Mouse (Mus musculus) mammary gland, adult 2 months (tissue): ENCODE measurements around the gene Prr18. TPM values are rescaled to one million over a fixed set of nuclear protein-coding genes. Genes with fewer than 3 reads are reported as not detected.

Experiments
- polyA plus RNA-seq: library from polyadenylated mRNA; depleted of rRNA; stranded (reverse); fragments of >200 nt; gene quantifications from 2 replicates; pipeline ENCODE4 v1.2.3, GENCODE M21; 2012; ENCODE audit warnings: low replicate concordance; rRNA removed

The Prr18 gene
- 0.20 and 0.31 TPM in 2 replicates for polyA plus RNA-seq

GRCm38 (mm10) chr17:8337159-8337558 lies at the start of gene Prr18:
TSS of gene Prr18 (plus strand) at chr17:8337459.

GRCm38 (mm10) chr17:8310838-8311614 lies 26.2 kb upstream of the Prr18 start, which contains the start of gene Sft2d1:
TSS of gene Sft2d1 (plus strand) at chr17:8311102.

GRCm38 (mm10) chr17:8355692-8356091 lies 18.4 kb downstream of the Prr18 start, which contains the start of gene T2:
TSS of gene T2 (plus strand) at chr17:8355992.

Other genes starting within 250 kb of the Prr18 start
- 0.45 and 3.4 TPM in 2 replicates for gene Gm49673, start 189.7 kb upstream of the Prr18 start, polyA plus RNA-seq
- gene Rnaset2a, start 189.4 kb upstream of the Prr18 start, polyA plus RNA-seq: 26.0 and 47.1 TPM in 2 replicates
- 1.4 and 3.8 TPM in 2 replicates for gene Fgfr1op, start 172.0 kb upstream of the Prr18 start, polyA plus RNA-seq
- 21.7 and 22.5 TPM in 2 replicates for gene Ccr6, start 101.4 kb upstream of the Prr18 start, polyA plus RNA-seq
- 278 and 789 TPM in 2 replicates for gene Mpc1, start 54.6 kb upstream of the Prr18 start, polyA plus RNA-seq
- 59.6 and 107 TPM in 2 replicates for gene Sft2d1, start 26.4 kb upstream of the Prr18 start, polyA plus RNA-seq
- not detected in 2 replicates for gene T2, start 18.5 kb downstream of the Prr18 start, polyA plus RNA-seq
- not detected in 2 replicates for gene T, start 97.0 kb downstream of the Prr18 start, polyA plus RNA-seq
- 2.7 and 3.7 TPM in 2 replicates for gene Pde10a, start 187.9 kb downstream of the Prr18 start, polyA plus RNA-seq
- gene Gm17087, start 229.5 kb downstream of the Prr18 start, polyA plus RNA-seq: not detected in 2 replicates